Comparison of ENCODE assay signal across 9 mouse cellular contexts in the genomic region with DNA sequence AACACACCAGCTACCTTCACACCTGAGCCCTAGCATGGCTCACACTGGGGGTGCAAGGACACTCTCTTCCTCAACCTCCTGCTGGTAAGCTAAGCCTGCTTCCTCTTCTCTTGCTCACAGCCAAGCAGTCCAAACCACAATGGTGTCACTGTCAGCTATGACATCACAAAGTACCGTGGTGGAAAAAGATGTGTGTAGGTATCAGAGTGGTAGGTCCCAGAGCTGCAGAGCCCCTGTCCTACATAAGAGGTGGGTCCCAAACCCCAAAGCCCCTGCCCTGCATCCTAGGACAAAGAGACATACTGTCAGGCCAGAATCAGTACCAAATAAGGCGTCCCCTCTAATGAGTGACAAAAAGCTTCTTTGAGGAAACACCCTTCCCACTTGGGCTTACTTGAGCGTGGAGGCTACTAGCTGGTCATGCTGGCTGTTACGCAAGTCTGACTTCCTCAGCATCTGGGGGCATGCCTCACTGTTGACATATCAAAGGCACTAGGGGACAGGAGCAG. TPM values are rescaled to one million over a fixed set of nuclear protein-coding genes. Genes with fewer than 3 reads are reported as not detected.
DNase-seq lines count a peak whose midpoint lies in the region; ATAC-seq and TF ChIP-seq lines count a peak whose summit lies in the region.
"Had no signal": no experiment of that assay in that cellular context is flagged by ENCODE, and none has a peak within 500 bp of the region (broad histone marks: within the 10 kb centered on the region; RNA-seq: fewer than 3 reads in every experiment).

No protein-coding gene starts in this region.

- 74% methylated on average over 4 of the region's 4 CpGs for WGBS in heart, embryonic 12.5 days
- WGBS in liver, postnatal 0 days (ENCODE audit: insufficient replicate concordance), result 43% methylated on average over 4 of the region's 4 CpGs
- 74% methylated on average over 4 of the region's 4 CpGs for WGBS in intestine, embryonic 15.5 days

- H3K27me3 ChIP-seq in heart, embryonic 12.5 days (replicated peaks), result peaks cover 13% of the 10 kb centered on the region
- no peaks in the 10 kb centered on the region for H3K27me3 ChIP-seq in liver, postnatal 0 days (ENCODE audit: insufficient read depth, low read length)
- H3K27me3 ChIP-seq in intestine, embryonic 15.5 days (replicated peaks), result no peaks in the 10 kb centered on the region

- TF ChIP-seq CTCF in liver, postnatal 0 days (IDR thresholded peaks at IDR 0.05; ENCODE audit: low read depth), result no peak

- DNase-seq in heart, adult 11 months, result peak; percentile 99
- peak; percentile 77 to 86 for DNase-seq in heart, adult 9 months (ENCODE audit: low spot score in 2 of 2)
- DNase-seq in liver, postnatal 0 days, result peak; percentile 49
- DNase-seq in spleen, adult 18-20 months, result peak; percentile 48 to 53
- no peak for DNase-seq in gastrocnemius, postnatal 36 days
- no peak for DNase-seq in adipocyte (ENCODE audit: low spot score)

- no peaks in the 10 kb centered on the region for H3K36me3 ChIP-seq in heart, embryonic 12.5 days
- H3K36me3 ChIP-seq in liver, postnatal 0 days (replicated peaks; ENCODE audit: insufficient read depth, low read length), result 0 out of 2 replicates have a peak, but pooled peaks cover 10% of the 10 kb centered on the region
- H3K36me3 ChIP-seq in intestine, embryonic 15.5 days, result no peaks in the 10 kb centered on the region

- peaks cover 11% of the 10 kb centered on the region for H3K4me1 ChIP-seq in heart, embryonic 12.5 days (replicated peaks)
- H3K4me1 ChIP-seq in liver, postnatal 0 days (ENCODE audit: insufficient read depth), result peaks cover 61% of the 10 kb centered on the region
- H3K4me1 ChIP-seq in intestine, embryonic 15.5 days (replicated peaks), result no peaks in the 10 kb centered on the region

- intact Hi-C loops in gastrocnemius, postnatal 36 days (cut with DNase I), result no loop called here

- no peak for ATAC-seq in heart, embryonic 12.5 days (ENCODE audit: insufficient number of reproducible peaks, low FRiP score)
- ATAC-seq in liver, postnatal 0 days, result peak; percentile 76
- no peak for ATAC-seq in intestine, embryonic 15.5 days
- ATAC-seq: hindbrain, postnatal 0 days had no signal

- no peak overlapping the region for H3K4me2 ChIP-seq in heart, embryonic 12.5 days
- H3K4me2 ChIP-seq in liver, postnatal 0 days (ENCODE audit: low read depth, low read length), result no peak overlapping the region
- H3K4me2 ChIP-seq in intestine, embryonic 15.5 days (replicated peaks), result no peak overlapping the region

- TF ChIP-seq EP300 in liver, postnatal 0 days (IDR thresholded peaks at IDR 0.05; ENCODE audit: low read depth), result no peak

- H3K9me3 ChIP-seq in heart, embryonic 12.5 days (replicated peaks), result no peaks in the 10 kb centered on the region
- no peaks in the 10 kb centered on the region for H3K9me3 ChIP-seq in liver, postnatal 0 days (ENCODE audit: low read length)
- H3K9me3 ChIP-seq in intestine, embryonic 15.5 days, result no peaks in the 10 kb centered on the region

- H3K27ac ChIP-seq in heart, embryonic 12.5 days (ENCODE audit: poor library complexity, severe bottlenecking), result no peak overlapping the region
- H3K27ac ChIP-seq in liver, postnatal 0 days (ENCODE audit: low read depth), result peak overlapping the region; percentile 85
- no peak overlapping the region for H3K27ac ChIP-seq in intestine, embryonic 15.5 days
- H3K27ac ChIP-seq: hindbrain, postnatal 0 days had no signal

- H3K9ac ChIP-seq in heart, embryonic 12.5 days, result no peak overlapping the region
- H3K9ac ChIP-seq in liver, postnatal 0 days (replicated peaks), result no peak overlapping the region; the same call in 1 of the 2 replicates
- H3K9ac ChIP-seq in intestine, embryonic 15.5 days, result no peak overlapping the region

- no peak overlapping the region for H3K4me3 ChIP-seq in heart, embryonic 12.5 days
- no peak overlapping the region for H3K4me3 ChIP-seq in liver, postnatal 0 days (ENCODE audit: low read depth, low read length)
- H3K4me3 ChIP-seq in intestine, embryonic 15.5 days (replicated peaks), result no peak overlapping the region

RNA-seq across cellular contexts. Expression of a gene that starts 5.9 kb away (rescaled TPM):
- 3.8 and 4.1 TPM in 2 replicates for polyA plus RNA-seq in heart, embryonic 12.5 days (2016; fragmentation: Nextera tagmentation; extraction: Ambion mirVana)
- 7.2 and 9.4 TPM in 2 replicates for polyA plus RNA-seq in liver, postnatal 0 days (2015; fragmentation: Nextera tagmentation; extraction: Ambion mirVana)
- 1 to 10 TPM; 2.5 to 3.1 TPM for total RNA-seq in gastrocnemius, postnatal 36 days (2021)
- 5.3 and 5.9 TPM in 2 replicates for polyA plus RNA-seq in intestine, embryonic 15.5 days (2015; fragmentation: Nextera tagmentation; extraction: Ambion mirVana)

RNA-seq across cellular contexts. Expression of a gene that starts 46.0 kb away (rescaled TPM):
- 7.6 and 9.5 TPM in 2 replicates for polyA plus RNA-seq in heart, embryonic 12.5 days (2016; fragmentation: Nextera tagmentation; extraction: Ambion mirVana)
- polyA plus RNA-seq in liver, postnatal 0 days (2015; fragmentation: Nextera tagmentation; extraction: Ambion mirVana), result 6.6 and 7.0 TPM in 2 replicates
- total RNA-seq in gastrocnemius, postnatal 36 days (2021), result 10 to 100 TPM; 28.4 to 31.1 TPM
- polyA plus RNA-seq in intestine, embryonic 15.5 days (2015; fragmentation: Nextera tagmentation; extraction: Ambion mirVana), result 10.1 and 10.2 TPM in 2 replicates

Comparison
In these comparisons a context has a peak if more than half of its experiments do, and no peak if none do; other contexts are left out.
1. DNase-seq: peak in heart, adult 11 months (single experiment), heart, adult 9 months (2 of 2), liver, postnatal 0 days (single experiment) and spleen, adult 18-20 months (2 of 2); none in gastrocnemius, postnatal 36 days (0 of 2) and adipocyte (single experiment).